ENCODE assay signal across 10 mouse cellular contexts in genomic region chr2:167274713-167275465, GRCm38 (mm10). TPM values are rescaled to one million over a fixed set of nuclear protein-coding genes. Genes with fewer than 3 reads are reported as not detected.
DNase-seq lines count a peak whose midpoint lies in the region; ATAC-seq lines count a peak whose summit lies in the region.
"Had no signal": no experiment of that assay in that cellular context is flagged by ENCODE, and none has a peak within 500 bp of the region (broad histone marks: within the 10 kb centered on the region; RNA-seq: fewer than 3 reads in every experiment).

No protein-coding gene starts in this region.

- peak; percentile 1 for DNase-seq in cerebellum, adult 11-12 months
- DNase-seq in cerebellum, adult 9-10 months, result no peak
- peak; percentile 1 for DNase-seq in layer of hippocampus, adult 11-12 months (ENCODE audit: low spot score)
- no peak for DNase-seq in layer of hippocampus, adult 9-10 months (ENCODE audit: low spot score)
- peak; percentile 9 to 55 for DNase-seq in spleen, postnatal 4 days (ENCODE audit: low spot score in 2 of 2)
- DNase-seq in spleen, postnatal 14 days (ENCODE audit: low spot score in 2 of 2), result no peak
- peak; percentile 1 for DNase-seq in urinary bladder, postnatal 14 days (ENCODE audit: low spot score)
- DNase-seq: cerebellum, adult 8-10 months had no signal

- no peak for ATAC-seq in inflammation-experienced regulatory T-cells, adult 6 months

RNA-seq across cellular contexts. Expression of gene Ptgis, which starts 34.5 kb away (rescaled TPM):
- polyA plus RNA-seq in inflammation-experienced regulatory T-cells, adult 6 months (2017; shearing (Covaris generic)), result not detected
- polyA plus RNA-seq: G1E had no signal

Comparison
In these comparisons a context has a peak if more than half of its experiments do, and no peak if none do; other contexts are left out.
1. DNase-seq: peak in cerebellum, adult 11-12 months (single experiment), layer of hippocampus, adult 11-12 months (single experiment), spleen, postnatal 4 days (2 of 2) and urinary bladder, postnatal 14 days (single experiment); none in cerebellum, adult 9-10 months (single experiment), layer of hippocampus, adult 9-10 months (single experiment) and spleen, postnatal 14 days (0 of 2).